Mouse (Mus musculus) 3134 (cell line): Measurements from ENCODE around the gene Camk2g.

Experiments used
- DNase-seq: peaks from one replicate; pipeline ENCODE4 v3.0.0-alpha.2; 2011; ENCODE audit warnings: low spot score; ENCODE audit not compliant: insufficient read length; ENCODE audit errors: extremely low read depth

Camk2g gene

GRCm38 (mm10) chr14:20793758-20794531, at the start of gene Camk2g:
Gene Camk2g, minus strand, starts transcription at chr14:20794088.
- peak; percentile 74 for DNase-seq

GRCm38 (mm10) chr14:20842629-20843028, 48.7 kb upstream of the Camk2g start:
- DNase-seq, result no peak

GRCm38 (mm10) chr14:20841526-20841925, 47.6 kb upstream of the Camk2g start:
- DNase-seq, result no peak

GRCm38 (mm10) chr14:20837681-20838080, 43.8 kb upstream of the Camk2g start:
- no peak for DNase-seq

- DNase-seq, result no peak
Measured at GRCm38 (mm10) chr14:20836905-20837376, 43.1 kb upstream of the Camk2g start.

- DNase-seq, result peak; percentile 87
Measured at GRCm38 (mm10) chr14:20836171-20836904, 42.5 kb upstream of the Camk2g start, which contains the start of gene Plau. Gene Plau, plus strand, starts transcription at chr14:20836660.

- no peak for DNase-seq
Measured at GRCm38 (mm10) chr14:20834136-20834535, 40.2 kb upstream of the Camk2g start.

GRCm38 (mm10) chr14:20833525-20833924, 39.6 kb upstream of the Camk2g start:
- no peak for DNase-seq

GRCm38 (mm10) chr14:20831915-20832314, 38.0 kb upstream of the Camk2g start:
- DNase-seq, result no peak

GRCm38 (mm10) chr14:20831141-20831910, 37.4 kb upstream of the Camk2g start:
- peak; percentile 47 for DNase-seq

GRCm38 (mm10) chr14:20829523-20830366, 35.9 kb upstream of the Camk2g start:
- no peak for DNase-seq

- no peak for DNase-seq
Measured at GRCm38 (mm10) chr14:20828524-20828923, 34.6 kb upstream of the Camk2g start.

GRCm38 (mm10) chr14:20827491-20827890, 33.6 kb upstream of the Camk2g start:
- DNase-seq, result peak; percentile 45

GRCm38 (mm10) chr14:20827061-20827460, 33.2 kb upstream of the Camk2g start:
- DNase-seq, result no peak

- DNase-seq, result no peak
Measured at GRCm38 (mm10) chr14:20825516-20825915, 31.6 kb upstream of the Camk2g start.

- DNase-seq, result no peak
Measured at GRCm38 (mm10) chr14:20824517-20824916, 30.6 kb upstream of the Camk2g start.

GRCm38 (mm10) chr14:20815448-20815847, 21.6 kb upstream of the Camk2g start:
- no peak for DNase-seq

- no peak for DNase-seq
Measured at GRCm38 (mm10) chr14:20811779-20812406, 18.0 kb upstream of the Camk2g start.

- DNase-seq, result no peak
Measured at GRCm38 (mm10) chr14:20811236-20811635, 17.3 kb upstream of the Camk2g start.

GRCm38 (mm10) chr14:20809820-20810219, 15.9 kb upstream of the Camk2g start:
- DNase-seq, result no peak
